Mouse (Mus musculus): ENCODE measurements around the gene Sparcl1.

DNA sequence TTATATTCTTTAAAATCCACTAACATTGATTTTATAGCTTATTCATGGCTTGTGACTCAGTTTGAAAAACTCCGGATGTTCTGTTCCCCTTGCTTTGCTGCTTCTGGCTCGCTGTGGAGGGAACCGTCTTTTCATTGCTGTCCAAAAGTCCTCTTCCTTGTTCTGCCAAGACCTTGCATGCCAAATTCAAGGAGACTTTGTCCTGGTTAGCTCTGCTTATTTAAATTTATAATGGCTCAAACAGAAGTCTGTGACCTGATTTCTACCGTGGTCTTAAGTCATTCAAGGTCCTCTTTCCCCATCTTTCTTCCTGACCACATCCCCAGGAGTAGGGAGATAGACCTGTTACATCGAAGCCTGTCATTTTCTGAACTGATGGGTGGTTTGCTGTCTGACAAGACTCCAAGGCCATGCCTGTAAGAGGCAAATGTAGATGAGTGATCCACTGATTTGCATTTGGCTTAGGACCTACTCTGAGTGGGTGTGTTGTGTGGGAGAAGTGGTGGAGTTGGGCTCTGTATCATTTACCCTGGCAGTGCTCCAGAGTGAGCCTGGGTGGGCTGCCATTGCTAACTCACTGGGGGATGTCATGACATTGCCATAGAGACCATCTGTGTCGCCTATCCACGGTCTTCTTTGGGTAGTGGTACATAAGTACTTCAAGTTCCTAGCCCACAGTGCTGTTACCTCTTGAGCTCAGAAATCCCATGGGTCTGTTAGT, 45.0 kb upstream of the Sparcl1 start:
- TF ChIP-seq CTCF (IDR thresholded peaks at IDR 0.05; ENCODE audit: extremely low read depth, insufficient read depth, insufficient read length, insufficient replicate concordance) (no peak), POLR2A (IDR thresholded peaks at IDR 0.05; ENCODE audit: low read depth, low read length) (no peak)
